Mouse (Mus musculus) intestine, embryonic 16.5 days (tissue): Measurements from ENCODE around the gene Lpp. TPM values are rescaled to one million over a fixed set of nuclear protein-coding genes. Genes with fewer than 3 reads are reported as not detected.

Experiments
- ATAC-seq: fragments of 200-750 bp; cut with Nextera tagmentation; 2 replicates; pipeline ENCODE4 v1.8.0; 2017; ENCODE audit warnings: moderate TSS enrichment, moderate library complexity
- H3K27ac ChIP-seq: fragments of 300-500 bp; sonication (generic); 2 replicates; pipeline ENCODE4 v1.5.1; 2014; ENCODE audit warnings: mild to moderate bottlenecking, low read length
- H3K27me3 ChIP-seq: fragments of 300-500 bp; sonication (generic); replicated peaks from 2 replicates; pipeline ENCODE4 v1.6.1; 2014; ENCODE audit warnings: low read length, control low read depth, mixed read lengths; ENCODE audit not compliant: control insufficient read depth, insufficient read depth
- H3K36me3 ChIP-seq: fragments of 300-500 bp; sonication (generic); 2 replicates; pipeline ENCODE4 v1.6.1; 2014; ENCODE audit warnings: low read length, control low read depth; ENCODE audit not compliant: control insufficient read depth, insufficient read depth
- H3K4me1 ChIP-seq: fragments of 300-500 bp; sonication (generic); 2 replicates; pipeline ENCODE4 v1.6.1; 2014; ENCODE audit warnings: low read length, control low read depth, mixed read lengths; ENCODE audit not compliant: control insufficient read depth, insufficient read depth
- H3K4me2 ChIP-seq: fragments of 300-500 bp; sonication (generic); 2 replicates; pipeline ENCODE4 v1.6.1; 2014; ENCODE audit warnings: low read depth, low read length, control low read depth
- H3K4me3 ChIP-seq: fragments of 300-500 bp; sonication (generic); 2 replicates; pipeline ENCODE4 v1.5.1; 2014; ENCODE audit warnings: mild to moderate bottlenecking, low read length
- H3K9ac ChIP-seq: fragments of 300-500 bp; sonication (generic); 2 replicates; pipeline ENCODE4 v1.6.1; 2014; ENCODE audit warnings: low read depth, low read length
- H3K9me3 ChIP-seq: fragments of 300-500 bp; sonication (generic); 2 replicates; pipeline ENCODE4 v1.6.1; 2016; ENCODE audit warnings: low read length, control low read depth; ENCODE audit not compliant: control insufficient read depth
- WGBS: fragments of 180-500 bp; shearing (Covaris S2); extraction: QIAGEN DNeasy Blood & Tissue Kit; methylation state at CpG from one replicate; pipeline ENCODE4 v1.1.7; 2014; 5-methylcytosine and 5-hydroxymethylcytosine counted together
- polyA plus RNA-seq: library from polyadenylated mRNA; unstranded; fragments of >200 nt; fragmentation: Nextera tagmentation; extraction: Ambion mirVana; gene quantifications from 2 replicates; pipeline ENCODE4 v1.2.1, GENCODE M21; 2015

Gene Lpp
- polyA plus RNA-seq, 1 experiment from 2014 or later: 64.7 TPM

- peaks cover 27% of the 10 kb centered on the region for H3K4me1 ChIP-seq
- H3K4me3 ChIP-seq: no peak overlapping the region
- peak overlapping the region; percentile 73 for H3K27ac ChIP-seq
- H3K27me3 ChIP-seq: no peaks in the 10 kb centered on the region
- H3K4me2 ChIP-seq: no peak overlapping the region
- no peaks in the 10 kb centered on the region for H3K9me3 ChIP-seq
- 75% methylated on average over 4 of the region's 4 CpGs for WGBS
- no peak overlapping the region for H3K9ac ChIP-seq
- ATAC-seq: no peak
- no peaks in the 10 kb centered on the region for H3K36me3 ChIP-seq
Measured at GRCm38 (mm10) chr16:24495461-24495860, 102.2 kb downstream of the Lpp start.

- Histone ChIP-seq H3K36me3 (no peaks in the 10 kb centered on the region), H3K27ac (no peak overlapping the region), H3K9ac (no peak overlapping the region), H3K4me2 (no peak overlapping the region), H3K4me3 (no peak overlapping the region), H3K27me3 (no peaks in the 10 kb centered on the region), H3K4me1 (peaks cover 16% of the 10 kb centered on the region), H3K9me3 (no peaks in the 10 kb centered on the region)
- no peak for ATAC-seq
- 78% methylated on average over 7 of the region's 7 CpGs for WGBS
Measured at GRCm38 (mm10) chr16:24496635-24497034, 103.3 kb downstream of the Lpp start.

GRCm38 (mm10) chr16:24497413-24497812, 104.1 kb downstream of the Lpp start:
- H3K27me3 ChIP-seq: no peaks in the 10 kb centered on the region
- WGBS: 94% methylated on average over 2 of the region's 2 CpGs
- no peak for ATAC-seq
- H3K36me3 ChIP-seq: no peaks in the 10 kb centered on the region
- H3K4me2 ChIP-seq: no peak overlapping the region
- H3K27ac ChIP-seq: peak overlapping the region; percentile 14; the same call in 1 of the 2 replicates
- no peak overlapping the region for H3K9ac ChIP-seq
- H3K4me1 ChIP-seq: peaks cover 9% of the 10 kb centered on the region
- no peaks in the 10 kb centered on the region for H3K9me3 ChIP-seq
- H3K4me3 ChIP-seq: no peak overlapping the region

- Histone ChIP-seq H3K4me3 (no peak overlapping the region), H3K4me2 (no peak overlapping the region), H3K36me3 (no peaks in the 10 kb centered on the region), H3K9ac (no peak overlapping the region), H3K27ac (peak overlapping the region; percentile 13; the same call in 1 of the 2 replicates), H3K4me1 (peaks cover 6% of the 10 kb centered on the region; the same call in 1 of the 2 replicates), H3K9me3 (no peaks in the 10 kb centered on the region), H3K27me3 (no peaks in the 10 kb centered on the region)
- 64% methylated on average over 5 of the region's 5 CpGs for WGBS
- ATAC-seq: no peak
Measured at GRCm38 (mm10) chr16:24498103-24498659, 104.9 kb downstream of the Lpp start.

- H3K27me3 ChIP-seq: no peaks in the 10 kb centered on the region
- peaks cover 9% of the 10 kb centered on the region; the same call in 1 of the 2 replicates for H3K4me1 ChIP-seq
- no peak overlapping the region for H3K27ac ChIP-seq
- H3K4me3 ChIP-seq: no peak overlapping the region
- WGBS: 67% methylated on average over 6 of the region's 6 CpGs
- H3K9ac ChIP-seq: no peak overlapping the region
- no peaks in the 10 kb centered on the region for H3K36me3 ChIP-seq
- no peak for ATAC-seq
- no peaks in the 10 kb centered on the region for H3K9me3 ChIP-seq
- H3K4me2 ChIP-seq: no peak overlapping the region
Measured at GRCm38 (mm10) chr16:24501197-24501596, 107.9 kb downstream of the Lpp start.

- H3K36me3 ChIP-seq: no peaks in the 10 kb centered on the region
- H3K4me2 ChIP-seq: no peak overlapping the region
- H3K27ac ChIP-seq: no peak overlapping the region
- H3K9ac ChIP-seq: no peak overlapping the region
- peaks cover 9% of the 10 kb centered on the region; the same call in 1 of the 2 replicates for H3K4me1 ChIP-seq
- WGBS: 74% methylated on average over 11 of the region's 11 CpGs
- no peaks in the 10 kb centered on the region for H3K27me3 ChIP-seq
- H3K4me3 ChIP-seq: no peak overlapping the region
- H3K9me3 ChIP-seq: no peaks in the 10 kb centered on the region
- 0 out of 2 replicates have a peak, but pooled peaks have one; percentile 15 for ATAC-seq
Measured at GRCm38 (mm10) chr16:24501628-24502294, 108.5 kb downstream of the Lpp start.

GRCm38 (mm10) chr16:24502295-24502823, 109.1 kb downstream of the Lpp start:
- ATAC-seq: no peak
- no peak overlapping the region for H3K4me3 ChIP-seq
- H3K9ac ChIP-seq: no peak overlapping the region
- H3K27me3 ChIP-seq: no peaks in the 10 kb centered on the region
- no peak overlapping the region for H3K27ac ChIP-seq
- peaks cover 12% of the 10 kb centered on the region; the same call in 1 of the 2 replicates for H3K4me1 ChIP-seq
- WGBS: 80% methylated on average over 3 of the region's 3 CpGs
- H3K9me3 ChIP-seq: no peaks in the 10 kb centered on the region
- H3K4me2 ChIP-seq: no peak overlapping the region
- no peaks in the 10 kb centered on the region for H3K36me3 ChIP-seq

- no peaks in the 10 kb centered on the region for H3K27me3 ChIP-seq
- no peak for ATAC-seq
- peaks cover 18% of the 10 kb centered on the region; the same call in 1 of the 2 replicates for H3K4me1 ChIP-seq
- no peaks in the 10 kb centered on the region for H3K9me3 ChIP-seq
- WGBS: 42% methylated on average over 7 of the region's 7 CpGs
- H3K4me3 ChIP-seq: no peak overlapping the region
- H3K4me2 ChIP-seq: no peak overlapping the region
- no peak overlapping the region for H3K9ac ChIP-seq
- no peaks in the 10 kb centered on the region for H3K36me3 ChIP-seq
- H3K27ac ChIP-seq: no peak overlapping the region
Measured at GRCm38 (mm10) chr16:24504838-24505605, 111.7 kb downstream of the Lpp start.

GRCm38 (mm10) chr16:24506237-24506636, 112.9 kb downstream of the Lpp start:
- H3K4me1 ChIP-seq: peaks cover 18% of the 10 kb centered on the region; the same call in 1 of the 2 replicates
- no peak overlapping the region for H3K4me2 ChIP-seq
- no peaks in the 10 kb centered on the region for H3K9me3 ChIP-seq
- no peak overlapping the region for H3K9ac ChIP-seq
- no peak overlapping the region for H3K4me3 ChIP-seq
- WGBS: 98% methylated on average over 2 of the region's 2 CpGs
- H3K27ac ChIP-seq: no peak overlapping the region
- H3K36me3 ChIP-seq: no peaks in the 10 kb centered on the region
- no peaks in the 10 kb centered on the region for H3K27me3 ChIP-seq
- no peak for ATAC-seq
